Mouse (Mus musculus) embryo, embryonic 11 days (tissue): ENCODE results near the gene Ube2j1.
A peak's percentile ranks its signal among the peaks of the same experiment; 100 is the strongest.

Source experiments
- DNase-seq: peaks from one replicate; pipeline ENCODE4 v3.0.0-alpha.2; 2015

Gene Ube2j1

DNA sequence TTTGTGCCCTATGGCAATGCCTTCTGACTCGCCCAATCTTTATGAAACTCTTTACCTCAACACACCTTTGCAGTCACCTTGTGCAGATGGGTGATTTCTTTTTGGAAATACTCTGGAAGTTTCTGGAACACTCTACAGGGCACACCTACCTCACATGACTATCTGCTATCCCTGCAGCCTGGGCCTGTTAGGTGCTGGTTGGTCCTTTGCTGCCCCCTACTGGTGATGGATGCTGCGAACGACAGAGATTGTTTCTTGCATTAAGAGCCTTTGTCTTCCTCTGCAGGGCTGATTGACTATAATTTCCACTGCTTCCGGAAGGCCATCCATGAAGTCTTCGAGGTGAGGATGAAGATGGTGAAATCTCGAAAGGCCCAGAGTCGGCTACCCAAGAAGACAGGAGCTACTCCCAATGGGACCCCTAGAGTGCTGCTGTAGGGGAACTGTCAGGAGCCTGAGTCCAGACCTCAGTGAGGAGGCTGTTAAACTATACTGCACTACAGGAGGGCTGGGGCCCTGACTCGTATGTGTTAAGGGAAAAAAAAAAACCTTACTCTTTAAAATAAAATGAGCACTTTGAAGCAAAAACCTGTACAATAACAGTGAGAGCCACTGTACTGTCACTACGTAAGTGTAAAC lies 12.7 kb upstream of the Ube2j1 start:
- DNase-seq, result peak; percentile 89

DNA sequence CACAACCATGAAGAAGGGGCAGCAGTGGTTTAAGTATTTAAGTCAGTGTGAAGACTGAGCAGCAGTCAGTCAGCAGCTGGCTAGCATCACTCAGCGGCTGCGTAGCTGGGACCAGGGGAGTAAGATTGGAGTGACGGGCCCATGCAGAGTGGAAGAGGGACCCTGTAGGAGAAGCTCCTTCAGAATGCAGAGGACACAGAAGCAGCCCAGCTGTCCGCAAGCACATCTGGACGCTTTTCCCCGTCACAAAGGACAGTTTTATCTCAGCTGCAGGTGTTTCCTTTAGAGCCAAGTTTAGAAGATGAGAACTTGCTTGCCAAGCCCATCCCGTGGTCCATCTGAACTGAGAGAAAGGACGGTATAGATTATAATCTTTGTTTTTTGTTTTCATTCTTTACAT lies 6.8 kb upstream of the Ube2j1 start:
- no peak for DNase-seq

DNA sequence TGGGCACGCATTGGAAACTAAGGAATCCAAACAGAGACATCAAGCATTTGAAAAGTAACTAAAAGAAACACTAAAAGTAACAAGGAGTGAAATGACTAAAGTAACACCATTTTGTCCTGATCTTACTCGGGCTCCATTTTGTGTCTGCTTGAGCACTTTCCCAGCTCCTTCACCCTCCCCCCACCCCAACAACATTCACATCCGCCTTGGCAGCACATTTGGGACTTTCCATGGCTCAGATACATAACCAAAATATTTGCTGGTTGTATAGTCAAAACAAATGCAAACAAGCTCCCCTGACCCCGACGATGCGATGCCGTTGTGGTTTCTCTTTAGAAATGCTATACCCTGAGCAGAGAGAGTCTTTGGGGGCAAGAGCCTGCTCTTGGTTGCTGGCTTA lies 2.1 kb upstream of the Ube2j1 start:
- no peak for DNase-seq

DNA sequence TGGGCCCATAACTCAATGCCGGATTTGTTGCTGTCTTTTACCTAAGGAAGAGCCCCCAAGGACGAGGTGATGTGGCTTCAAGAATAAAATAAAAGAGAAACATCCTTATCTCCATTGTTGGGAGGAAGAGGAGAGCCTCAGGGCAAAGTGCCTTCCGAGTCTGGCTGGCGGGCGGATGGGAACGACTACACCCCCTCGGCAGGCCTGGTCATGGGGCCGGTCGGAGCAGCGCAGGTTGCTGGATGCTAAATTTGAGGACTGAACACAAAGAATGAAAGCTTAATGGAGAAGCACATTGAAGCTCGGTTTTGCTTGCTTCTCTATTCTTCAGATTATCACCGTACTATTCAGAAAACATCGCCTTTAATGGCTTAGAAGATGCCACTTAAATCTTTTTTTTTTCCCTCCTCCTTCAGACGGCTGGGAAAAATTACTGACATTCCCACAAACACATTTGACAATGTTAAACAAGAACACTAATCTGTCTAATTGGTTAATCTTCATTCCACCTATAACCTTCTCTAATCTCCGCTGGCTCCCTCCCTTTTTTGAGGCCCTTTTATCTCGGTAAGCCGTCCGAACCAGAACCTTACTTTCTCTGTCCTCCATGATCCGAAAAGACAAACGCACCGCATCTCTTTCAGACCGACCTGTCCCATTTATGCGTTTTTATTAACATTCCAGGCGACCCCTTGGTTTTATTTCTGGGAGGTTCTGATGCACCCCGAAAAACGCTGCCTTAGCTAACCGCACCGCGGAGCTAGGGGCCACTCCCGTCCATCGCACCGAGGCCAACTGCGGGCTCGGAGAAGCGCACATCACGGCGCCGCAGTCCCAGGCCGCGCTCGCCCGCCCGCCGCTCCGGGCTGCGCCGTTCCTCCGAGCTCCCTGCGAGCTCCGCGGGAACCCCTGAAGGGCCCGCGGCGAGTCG lies 687 bp upstream of the Ube2j1 start:
- DNase-seq, result peak; percentile 63

DNA sequence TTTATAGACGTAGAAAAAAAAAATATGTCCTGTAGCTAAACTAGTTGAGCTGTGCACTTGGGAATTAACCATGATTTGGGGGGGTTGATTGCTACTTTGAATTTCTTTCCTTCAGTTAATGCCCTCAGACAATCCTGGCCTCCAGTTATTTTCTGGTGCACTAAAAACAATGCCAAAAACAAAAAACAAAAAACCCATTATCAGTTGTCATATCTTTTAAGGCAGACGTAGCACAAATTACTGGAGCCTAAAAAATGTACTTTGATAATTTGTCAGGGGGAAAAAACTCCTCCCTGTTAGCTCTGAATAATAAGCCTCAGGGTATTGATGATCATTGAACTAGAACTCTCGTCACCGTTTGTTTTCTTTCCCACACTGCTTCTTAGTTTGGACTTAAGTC lies 829 bp downstream of the Ube2j1 start:
- no peak for DNase-seq

DNA sequence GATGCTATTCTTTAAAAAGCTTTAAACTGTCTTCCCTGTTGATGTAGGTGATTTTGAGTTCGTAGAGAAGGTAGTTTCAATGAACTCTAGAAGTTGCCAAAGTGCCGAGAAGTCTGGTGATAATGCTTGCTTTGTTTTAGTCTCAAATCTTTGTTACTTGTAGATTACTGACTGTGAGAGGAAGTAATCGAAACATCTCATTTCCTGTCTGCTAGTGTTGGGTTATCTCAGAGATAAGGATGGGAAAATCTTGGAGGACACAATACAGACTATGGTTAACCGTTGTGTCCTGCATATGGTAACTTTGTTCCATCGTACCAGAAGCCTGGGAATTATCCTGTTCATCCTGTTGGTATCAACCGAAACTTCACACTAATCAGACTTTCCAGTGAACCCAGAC lies 2.3 kb downstream of the Ube2j1 start:
- no peak for DNase-seq

DNA sequence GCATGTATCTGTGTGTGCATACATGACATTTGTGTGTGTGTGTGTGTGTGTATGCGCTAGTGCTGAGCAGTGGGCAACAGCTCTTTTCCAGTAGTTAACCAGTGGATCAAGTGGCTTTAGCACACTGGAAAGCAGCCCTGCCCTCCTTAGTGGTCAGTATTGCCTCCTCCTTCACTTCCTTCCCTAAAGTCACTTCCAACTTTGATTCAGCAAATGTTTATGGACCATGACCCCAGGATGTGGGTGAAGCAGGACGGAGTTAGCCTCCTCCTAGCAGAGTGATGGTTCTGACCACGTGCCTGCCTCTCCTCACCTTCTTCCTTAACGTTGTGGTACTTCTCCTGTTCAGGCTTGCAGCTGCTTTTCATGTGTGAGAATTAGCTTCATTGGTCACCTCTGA lies 8.6 kb downstream of the Ube2j1 start:
- no peak for DNase-seq

DNA sequence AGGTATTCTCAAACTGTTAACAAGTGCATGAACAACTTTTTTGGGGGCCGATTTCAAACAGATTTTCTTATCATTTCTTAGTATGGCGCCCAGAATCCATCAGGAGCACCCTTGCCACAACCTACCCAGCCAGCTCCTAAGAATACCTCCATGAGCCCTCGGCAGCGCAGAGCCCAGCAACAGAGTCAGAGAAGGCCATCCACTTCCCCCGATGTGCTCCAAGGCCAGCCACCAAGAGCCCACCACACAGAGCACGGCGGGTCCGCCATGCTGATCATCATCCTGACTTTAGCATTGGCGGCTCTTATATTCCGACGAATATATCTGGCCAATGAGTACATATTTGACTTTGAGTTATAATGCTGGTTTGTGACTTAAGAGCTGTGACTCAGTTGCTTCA lies 18.4 kb downstream of the Ube2j1 start:
- DNase-seq, result no peak

DNA sequence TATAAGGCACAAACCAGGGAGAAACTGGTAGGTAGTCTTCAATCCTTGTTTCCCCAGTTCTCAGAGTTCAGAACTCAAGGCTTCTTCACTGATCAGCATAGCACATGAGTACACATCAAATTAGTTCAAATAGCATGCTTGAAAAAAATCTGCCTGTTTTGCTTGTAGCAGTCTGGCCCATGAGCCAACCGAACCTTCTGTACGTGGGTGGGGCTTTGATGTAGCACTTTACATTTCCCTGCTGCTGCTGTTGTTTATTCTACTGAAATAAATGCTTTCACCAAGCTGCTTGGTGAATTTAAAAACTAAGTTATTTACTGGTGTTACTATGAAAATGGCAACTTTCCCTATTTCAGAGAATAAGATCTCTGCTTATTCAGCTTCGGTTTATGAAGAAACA lies 20.8 kb downstream of the Ube2j1 start:
- no peak for DNase-seq

DNA sequence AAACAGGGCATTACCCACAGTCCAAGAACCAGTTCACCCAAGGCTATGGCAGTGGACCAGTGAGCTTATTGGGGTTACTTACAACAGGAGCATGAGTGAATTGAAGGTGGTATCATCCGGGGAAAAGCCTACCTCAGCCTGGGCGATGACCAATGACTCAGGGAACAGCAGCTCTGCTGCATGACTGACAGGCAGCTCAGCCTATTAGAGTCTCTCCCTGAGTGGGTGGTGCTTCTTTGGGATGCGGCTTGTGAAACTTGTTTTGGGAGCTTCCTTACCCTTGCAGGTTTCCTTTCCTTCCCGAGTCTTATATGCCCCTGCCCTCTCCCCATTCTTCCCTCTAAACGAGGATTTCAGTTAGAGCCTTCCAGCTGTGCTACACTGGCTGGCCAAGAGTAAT lies 21.4 kb downstream of the Ube2j1 start:
- DNase-seq, result no peak

DNA sequence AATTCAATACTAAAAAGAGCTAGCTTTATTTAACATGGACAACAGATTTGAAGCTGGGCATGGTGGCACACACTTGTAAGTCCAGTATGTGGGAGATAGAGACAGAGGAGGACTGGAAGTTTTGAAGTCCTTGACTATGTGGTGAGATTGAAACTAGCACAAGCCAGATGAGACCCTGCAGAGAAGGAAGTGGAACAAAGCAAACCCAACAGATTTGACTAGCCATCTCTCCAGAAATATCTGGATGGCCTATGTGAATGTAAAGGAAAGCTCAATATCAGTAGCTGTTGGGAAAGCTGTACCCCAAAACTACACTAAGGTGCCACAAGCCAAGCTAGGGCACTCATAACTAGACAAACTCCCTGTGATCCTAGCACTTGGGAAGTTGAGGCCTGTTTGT lies 23.2 kb downstream of the Ube2j1 start:
- DNase-seq, result no peak

DNA sequence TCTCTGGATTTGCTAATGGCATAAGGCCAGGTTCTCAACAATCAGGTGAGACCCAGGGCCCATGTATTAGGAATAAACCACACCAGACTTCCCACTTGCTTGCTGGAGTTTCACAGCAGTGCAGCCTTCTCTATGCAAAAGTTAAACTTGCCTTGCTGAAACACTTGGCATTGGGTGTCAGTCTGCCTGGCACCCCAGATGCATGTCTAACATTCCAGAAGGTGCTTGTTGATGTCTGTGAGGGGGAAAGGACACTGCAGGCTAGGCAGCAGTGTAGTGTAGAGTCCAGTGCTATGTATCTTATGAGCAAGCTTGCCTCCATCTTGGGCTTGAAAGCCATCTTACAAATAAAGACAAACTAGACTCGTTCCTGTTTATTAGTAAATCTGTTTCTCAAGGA lies 25.1 kb downstream of the Ube2j1 start:
- DNase-seq, result no peak

DNA sequence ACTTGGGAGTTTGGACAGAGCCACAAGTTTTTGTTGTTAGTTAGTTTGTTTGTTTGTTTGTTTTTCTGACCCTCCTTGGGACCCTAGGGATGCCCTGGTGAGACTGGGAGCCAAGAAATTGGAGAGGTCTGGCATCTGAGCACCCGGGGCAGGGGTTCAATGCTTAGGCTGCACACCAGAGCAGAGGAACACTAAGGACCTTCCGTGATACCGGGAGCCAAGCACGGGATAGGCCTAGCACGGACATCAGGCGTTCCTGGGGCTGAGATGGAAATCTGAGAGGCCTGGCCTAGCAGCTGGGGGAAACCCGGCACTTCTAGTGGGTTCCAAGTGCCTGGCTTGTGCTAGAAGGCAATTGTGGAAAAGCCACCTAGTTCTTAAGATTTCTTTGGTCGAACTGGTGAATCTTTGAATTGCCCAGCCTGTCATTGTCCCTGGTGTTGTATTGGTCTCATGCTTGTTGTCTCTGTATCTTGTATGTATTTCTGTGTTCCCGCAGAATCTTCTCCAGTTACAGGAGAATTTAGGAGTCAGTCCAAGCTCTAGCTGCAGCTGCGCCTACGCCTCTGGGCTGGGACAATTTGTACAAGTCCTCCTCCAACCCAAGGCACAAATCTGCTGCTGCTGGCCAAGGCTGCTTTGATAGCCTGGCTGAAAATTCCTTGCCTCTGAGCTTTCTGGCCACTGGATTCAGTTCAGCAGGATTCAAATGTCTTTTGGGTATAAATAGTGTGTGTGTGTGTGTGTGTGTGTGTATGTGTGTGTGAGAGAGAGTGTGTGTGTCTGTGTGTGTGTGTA lies 26.9 kb downstream of the Ube2j1 start:
- peak; percentile 16 for DNase-seq

DNA sequence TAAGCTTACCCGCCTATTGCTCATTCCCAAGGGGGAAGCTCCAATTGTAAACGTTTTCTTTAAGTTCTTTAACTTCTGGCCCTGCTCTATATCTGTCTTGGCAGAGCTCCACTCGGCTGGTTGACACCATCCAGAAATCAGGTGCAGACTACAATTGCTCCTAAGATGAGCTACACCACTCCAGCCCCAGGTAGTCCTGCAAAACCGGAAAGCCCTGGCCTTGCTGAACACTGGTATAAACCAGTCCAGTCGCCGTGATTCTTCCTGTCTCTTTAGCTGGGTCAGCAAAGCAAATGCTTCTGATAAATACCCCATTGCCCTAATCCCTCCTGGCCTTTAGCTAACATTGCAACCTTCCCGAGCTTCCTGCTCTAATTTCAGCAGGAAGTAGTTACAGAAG lies 29.9 kb downstream of the Ube2j1 start:
- no peak for DNase-seq

DNA sequence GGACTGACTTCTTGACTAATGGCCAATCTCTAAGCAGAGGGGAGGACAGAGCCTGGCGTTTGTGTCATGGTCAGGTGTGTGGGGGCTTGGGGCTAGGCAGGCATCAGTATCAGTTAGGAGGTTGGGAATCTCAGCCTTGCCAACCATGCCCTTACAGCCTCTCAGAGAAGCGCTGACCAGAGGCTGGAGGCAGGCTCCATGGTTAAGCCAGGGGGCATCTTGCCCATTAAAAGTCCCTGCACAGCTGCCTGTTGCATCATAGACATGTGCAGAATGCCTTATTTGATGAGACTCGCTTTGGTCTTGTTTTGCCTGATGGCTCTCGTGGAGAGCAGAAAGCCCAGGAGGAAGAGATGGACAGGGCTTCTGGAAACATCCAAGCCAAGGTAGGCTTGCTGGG lies 31.8 kb downstream of the Ube2j1 start, which contains the start of gene Gabrr2:
Gene Gabrr2, plus strand, starts transcription at position 19 of the 400 bp plus-strand sequence.
- no peak for DNase-seq

DNA sequence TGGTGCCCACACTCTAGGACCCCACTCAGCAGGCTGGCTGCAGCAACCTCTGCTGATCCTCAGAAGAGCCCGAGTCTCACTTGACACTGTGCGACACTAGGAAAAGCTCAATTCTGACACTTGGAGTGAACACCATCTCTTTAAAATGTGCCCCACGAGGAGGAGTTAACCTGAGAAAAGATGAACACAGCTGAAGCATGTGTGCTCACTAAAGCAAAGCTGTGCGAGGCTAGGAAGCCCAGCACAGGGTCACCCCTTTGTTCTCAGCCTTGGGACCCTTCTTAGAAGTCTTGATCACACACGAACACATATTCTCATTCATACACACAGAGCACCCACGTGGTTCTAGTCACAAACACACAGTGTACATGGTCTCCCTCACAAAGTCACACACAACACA lies 33.8 kb downstream of the Ube2j1 start:
- no peak for DNase-seq

DNA sequence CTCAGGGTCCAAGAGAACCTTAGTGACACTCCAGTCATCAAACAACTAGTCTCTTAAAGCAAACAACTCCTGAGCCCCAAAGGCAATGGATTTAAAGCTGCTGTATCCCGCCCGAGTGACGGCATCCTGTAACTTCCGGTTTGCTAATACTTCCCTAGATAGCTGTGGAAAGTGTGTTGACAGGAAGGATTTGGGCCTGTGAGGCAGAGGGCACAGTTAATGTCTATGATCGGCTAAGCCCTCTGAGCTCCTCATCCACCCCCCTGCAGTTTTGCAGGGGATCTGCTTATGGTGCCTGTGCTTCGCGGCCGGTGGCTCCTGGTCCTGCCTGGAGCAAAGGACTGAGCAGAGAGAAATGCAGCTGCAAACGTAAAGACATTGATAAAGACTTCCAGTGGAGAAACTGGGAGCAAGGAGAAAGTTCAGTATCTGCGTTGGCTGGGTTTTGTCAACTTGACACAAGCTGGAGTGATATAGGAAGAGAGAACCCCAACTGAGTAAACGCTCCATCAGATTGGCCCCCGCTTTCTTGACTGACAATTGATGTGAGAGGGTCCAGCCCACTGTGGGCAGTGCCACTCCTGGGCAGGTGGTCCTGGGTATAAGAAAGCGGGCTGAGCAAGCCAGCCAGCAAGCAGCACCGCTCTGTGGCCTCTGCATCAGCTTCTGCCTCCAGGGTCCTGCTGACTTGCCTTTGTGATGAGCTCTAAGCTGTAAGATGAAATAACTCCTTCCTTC lies 35.2 kb downstream of the Ube2j1 start:
- peak; percentile 26 for DNase-seq

DNA sequence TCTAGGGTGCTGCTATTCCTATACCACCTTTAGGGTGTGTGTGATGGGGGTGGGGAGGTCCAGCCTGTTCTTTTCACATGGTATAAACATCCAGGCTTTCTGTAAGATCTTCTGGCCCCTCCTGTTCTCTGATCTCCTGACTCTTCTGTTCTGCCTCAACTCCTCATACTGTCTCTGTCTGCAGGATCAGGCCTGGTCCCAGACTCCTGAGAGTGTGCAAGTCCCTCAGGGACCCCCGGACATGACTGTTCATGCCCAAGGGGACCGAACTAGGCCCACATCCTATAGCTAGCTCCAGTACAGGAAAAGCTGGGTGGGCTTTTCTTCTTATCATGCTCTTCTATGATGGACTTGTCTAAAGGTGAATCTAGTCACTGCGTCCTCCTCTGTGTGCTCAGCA lies 36.1 kb downstream of the Ube2j1 start:
- no peak for DNase-seq

DNA sequence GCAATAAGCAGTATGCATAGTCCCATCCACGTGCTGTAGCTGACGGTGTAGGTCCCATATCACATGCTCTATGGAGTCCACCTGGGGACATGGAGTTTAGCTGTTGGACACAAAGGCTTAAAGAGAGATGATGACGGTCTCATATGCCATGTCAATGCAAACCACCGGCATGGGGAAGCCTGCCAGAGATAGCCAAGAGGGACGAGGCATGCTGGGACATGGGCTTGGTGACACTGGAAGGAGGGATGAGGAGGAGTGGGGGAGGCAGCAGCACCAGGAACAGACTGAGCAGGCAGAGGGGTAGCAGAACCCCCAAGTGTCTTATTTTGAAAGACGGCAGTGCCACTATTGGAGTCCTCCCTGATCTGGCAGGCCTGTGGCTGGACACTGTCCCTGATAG lies 36.6 kb downstream of the Ube2j1 start:
- DNase-seq, result no peak

DNA sequence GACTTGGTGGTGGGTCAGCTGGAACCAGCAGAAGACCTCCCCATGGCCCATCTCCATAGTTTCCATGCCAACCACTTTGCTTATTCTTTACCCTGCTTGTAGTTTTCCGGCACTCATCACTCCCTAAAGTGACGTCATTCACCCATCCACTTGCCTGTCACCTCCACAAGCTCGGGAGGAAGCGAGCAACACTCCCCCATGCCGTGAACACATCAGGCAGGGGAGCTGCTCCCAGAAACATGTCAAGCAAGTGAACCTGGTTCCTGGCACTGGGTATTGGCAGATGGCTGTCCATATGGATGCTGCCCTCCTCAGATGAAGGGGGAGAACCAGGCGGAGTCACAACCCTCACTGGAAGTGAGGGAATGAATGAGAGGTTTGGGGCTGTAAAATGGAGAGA lies 37.7 kb downstream of the Ube2j1 start:
- no peak for DNase-seq

DNA sequence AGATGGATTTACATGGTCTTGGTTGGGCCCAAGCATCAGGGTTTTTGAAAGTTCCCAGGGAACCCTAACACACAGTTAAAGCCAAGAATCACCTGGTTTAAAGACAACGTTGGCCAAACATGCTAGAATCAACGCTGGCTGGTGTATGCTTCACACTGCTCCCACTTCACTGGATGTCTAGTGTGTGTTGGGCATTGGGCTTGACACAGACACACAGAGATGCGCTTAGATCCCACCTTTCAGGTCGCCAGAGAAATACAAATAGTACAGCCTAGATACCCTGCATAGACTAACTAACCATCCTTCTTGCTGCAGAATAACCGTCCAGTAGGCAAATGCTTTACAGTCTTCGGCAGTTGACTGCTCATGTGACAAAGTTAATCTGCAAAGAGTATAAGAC lies 39.1 kb downstream of the Ube2j1 start:
- DNase-seq, result no peak

DNA sequence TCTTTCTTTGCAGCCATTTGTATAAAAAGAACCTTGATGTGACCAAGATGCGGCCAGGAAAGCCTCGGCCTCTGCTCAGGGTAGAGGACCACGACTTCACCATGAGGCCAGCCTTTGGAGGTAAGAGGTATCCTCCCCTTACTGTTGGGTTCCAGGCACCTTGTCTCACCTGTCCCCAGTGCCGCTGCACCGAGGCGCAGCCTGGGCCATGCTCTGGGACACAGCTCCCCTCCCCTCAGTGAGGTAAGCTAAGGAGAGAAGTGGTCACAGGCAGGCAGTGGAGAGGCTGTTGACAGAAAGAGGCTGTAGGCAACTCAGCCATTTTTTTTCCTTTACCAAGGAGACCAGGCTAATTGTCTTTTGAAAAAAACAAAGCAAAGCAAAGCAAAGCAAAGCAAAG lies 40.1 kb downstream of the Ube2j1 start:
- DNase-seq, result no peak
